Mouse (Mus musculus): ENCODE measurements at regions not wholly inside any gene's neighbourhood (a gene's known extent, or its start where the extent isn't known, plus 50 kb on each side); places are given as distances from the start of the nearest gene placed in this dataset.

- no peak overlapping the region for H3K9ac ChIP-seq (ENCODE audit: low read length)
- ATAC-seq (ENCODE audit: low FRiP score, low TSS enrichment) (no peak), DNase-seq (ENCODE audit: low spot score) (no peak)
- no peak overlapping the region for H3K4me2 ChIP-seq (replicated peaks; ENCODE audit: low read depth)
- no peaks in the 10 kb centered on the region for H3K27me3 ChIP-seq (ENCODE audit: control insufficient read depth, insufficient read depth, low read length)
- H3K4me3 ChIP-seq (ENCODE audit: low read depth, low read length), result no peak overlapping the region
- no peak overlapping the region for H3K27ac ChIP-seq (replicated peaks)
- TF ChIP-seq CTCF (IDR thresholded peaks at IDR 0.05; ENCODE audit: low read depth), result 0 out of 2 replicates have a peak, but pooled peaks have one; percentile 10
- TF ChIP-seq EP300 (optimal IDR thresholded peaks at IDR 0.05), result no peak
- WGBS, result 82% methylated on average over 1 of the region's 1 CpGs
- H3K9me3 ChIP-seq (ENCODE audit: control insufficient read depth, low read length), result no peaks in the 10 kb centered on the region
- no peaks in the 10 kb centered on the region for H3K4me1 ChIP-seq (replicated peaks; ENCODE audit: control insufficient read depth, insufficient read depth)
- H3K36me3 ChIP-seq (ENCODE audit: control insufficient read depth, insufficient read depth, low read length), result no peaks in the 10 kb centered on the region
Observed at GRCm38 (mm10) chr10:83944158-83944557, 221.5 kb downstream of the 1500009L16Rik start.

- H3K27me3 ChIP-seq (ENCODE audit: control insufficient read depth, insufficient read depth, low read length), result no peaks in the 10 kb centered on the region
- no peak overlapping the region for H3K4me3 ChIP-seq (ENCODE audit: low read depth, low read length)
- H3K27ac ChIP-seq (replicated peaks), result no peak overlapping the region
- no peak for TF ChIP-seq EP300 (optimal IDR thresholded peaks at IDR 0.05)
- no peak for TF ChIP-seq CTCF (IDR thresholded peaks at IDR 0.05; ENCODE audit: low read depth)
- no peaks in the 10 kb centered on the region for H3K9me3 ChIP-seq (ENCODE audit: control insufficient read depth, low read length)
- no peak overlapping the region for H3K4me2 ChIP-seq (replicated peaks; ENCODE audit: low read depth)
- ATAC-seq (ENCODE audit: low FRiP score, low TSS enrichment) (no peak), DNase-seq (ENCODE audit: low spot score) (no peak)
- 91% methylated on average over 10 of the region's 10 CpGs for WGBS
- H3K9ac ChIP-seq (ENCODE audit: low read length), result no peak overlapping the region
- no peaks in the 10 kb centered on the region for H3K4me1 ChIP-seq (replicated peaks; ENCODE audit: control insufficient read depth, insufficient read depth)
- no peaks in the 10 kb centered on the region for H3K36me3 ChIP-seq (ENCODE audit: control insufficient read depth, insufficient read depth, low read length)
Observed at GRCm38 (mm10) chr10:83944897-83945296, 222.2 kb downstream of the 1500009L16Rik start.

- no peak overlapping the region for H3K9ac ChIP-seq (ENCODE audit: low read length)
- H3K4me2 ChIP-seq (replicated peaks; ENCODE audit: low read depth), result no peak overlapping the region
- DNase-seq (ENCODE audit: low spot score) (no peak), ATAC-seq (ENCODE audit: low FRiP score, low TSS enrichment) (no peak)
- no peak overlapping the region for H3K27ac ChIP-seq (replicated peaks)
- H3K36me3 ChIP-seq (ENCODE audit: control insufficient read depth, insufficient read depth, low read length), result no peaks in the 10 kb centered on the region
- H3K4me3 ChIP-seq (ENCODE audit: low read depth, low read length), result no peak overlapping the region
- H3K9me3 ChIP-seq (ENCODE audit: control insufficient read depth, low read length), result no peaks in the 10 kb centered on the region
- 32% methylated on average over 9 of the region's 9 CpGs for WGBS
- H3K27me3 ChIP-seq (ENCODE audit: control insufficient read depth, insufficient read depth, low read length), result no peaks in the 10 kb centered on the region
- TF ChIP-seq CTCF (IDR thresholded peaks at IDR 0.05; ENCODE audit: low read depth), result no peak
- no peak for TF ChIP-seq EP300 (optimal IDR thresholded peaks at IDR 0.05)
- no peaks in the 10 kb centered on the region for H3K4me1 ChIP-seq (replicated peaks; ENCODE audit: control insufficient read depth, insufficient read depth)
Observed at GRCm38 (mm10) chr10:83945503-83945902, 222.8 kb downstream of the 1500009L16Rik start.

GRCm38 (mm10) chr10:83946186-83947176 is 223.8 kb downstream of the 1500009L16Rik start:
- no peaks in the 10 kb centered on the region for H3K36me3 ChIP-seq (ENCODE audit: control insufficient read depth, insufficient read depth, low read length)
- H3K9me3 ChIP-seq (ENCODE audit: control insufficient read depth, low read length), result no peaks in the 10 kb centered on the region
- no peaks in the 10 kb centered on the region for H3K4me1 ChIP-seq (replicated peaks; ENCODE audit: control insufficient read depth, insufficient read depth)
- no peak overlapping the region for H3K4me2 ChIP-seq (replicated peaks; ENCODE audit: low read depth)
- no peak for ATAC-seq (ENCODE audit: low FRiP score, low TSS enrichment)
- 65% methylated on average over 11 of the region's 11 CpGs for WGBS
- TF ChIP-seq EP300 (optimal IDR thresholded peaks at IDR 0.05) (no peak), CTCF (IDR thresholded peaks at IDR 0.05; ENCODE audit: low read depth) (no peak)
- H3K4me3 ChIP-seq (ENCODE audit: low read depth, low read length), result no peak overlapping the region
- no peak overlapping the region for H3K9ac ChIP-seq (ENCODE audit: low read length)
- H3K27me3 ChIP-seq (ENCODE audit: control insufficient read depth, insufficient read depth, low read length), result no peaks in the 10 kb centered on the region
- no peak for DNase-seq (ENCODE audit: low spot score)
- H3K27ac ChIP-seq (replicated peaks), result no peak overlapping the region

- TF ChIP-seq CTCF (IDR thresholded peaks at IDR 0.05; ENCODE audit: low read depth), result no peak
- H3K9ac ChIP-seq (ENCODE audit: low read length), result no peak overlapping the region
- H3K27ac ChIP-seq (replicated peaks), result no peak overlapping the region
- DNase-seq (ENCODE audit: low spot score) (no peak), ATAC-seq (ENCODE audit: low FRiP score, low TSS enrichment) (no peak)
- no peaks in the 10 kb centered on the region for H3K4me1 ChIP-seq (replicated peaks; ENCODE audit: control insufficient read depth, insufficient read depth)
- H3K4me3 ChIP-seq (ENCODE audit: low read depth, low read length), result no peak overlapping the region
- no peaks in the 10 kb centered on the region for H3K9me3 ChIP-seq (ENCODE audit: control insufficient read depth, low read length)
- WGBS, result 20% methylated on average over 18 of the region's 18 CpGs
- H3K27me3 ChIP-seq (ENCODE audit: control insufficient read depth, insufficient read depth, low read length), result no peaks in the 10 kb centered on the region
- H3K4me2 ChIP-seq (replicated peaks; ENCODE audit: low read depth), result no peak overlapping the region
- H3K36me3 ChIP-seq (ENCODE audit: control insufficient read depth, insufficient read depth, low read length), result no peaks in the 10 kb centered on the region
Observed at GRCm38 (mm10) chr10:83957118-83957759, 234.6 kb downstream of the 1500009L16Rik start.

- Histone ChIP-seq H3K27ac (replicated peaks) (no peak overlapping the region), H3K9me3 (ENCODE audit: control insufficient read depth, low read length) (no peaks in the 10 kb centered on the region), H3K36me3 (ENCODE audit: control insufficient read depth, insufficient read depth, low read length) (no peaks in the 10 kb centered on the region), H3K4me1 (replicated peaks; ENCODE audit: control insufficient read depth, insufficient read depth) (no peaks in the 10 kb centered on the region), H3K4me2 (replicated peaks; ENCODE audit: low read depth) (no peak overlapping the region), H3K9ac (ENCODE audit: low read length) (no peak overlapping the region), H3K4me3 (ENCODE audit: low read depth, low read length) (no peak overlapping the region), H3K27me3 (ENCODE audit: control insufficient read depth, insufficient read depth, low read length) (no peaks in the 10 kb centered on the region)
- TF ChIP-seq EP300 (optimal IDR thresholded peaks at IDR 0.05) (no peak), CTCF (IDR thresholded peaks at IDR 0.05; ENCODE audit: low read depth) (no peak)
- ATAC-seq (ENCODE audit: low FRiP score, low TSS enrichment) (no peak), DNase-seq (ENCODE audit: low spot score) (no peak)
- WGBS, result 75% methylated on average over 3 of the region's 3 CpGs
Observed at GRCm38 (mm10) chr10:83958397-83958796, 235.7 kb downstream of the 1500009L16Rik start.
